Mouse (Mus musculus) stomach, postnatal 0 days (tissue): Measurements from ENCODE around the gene Adgrb3.

ENCODE experiments used
- CTCF ChIP-seq: IDR thresholded peaks from 2 replicates; pipeline ENCODE4 v1.5.1; 2016; ENCODE audit warnings: antibody characterized with exemption, low read depth, mild to moderate bottlenecking, moderate library complexity
- EP300 ChIP-seq: optimal IDR thresholded peaks from 2 replicates; pipeline ENCODE3; 2016; ENCODE audit warnings: antibody characterized with exemption

DNA sequence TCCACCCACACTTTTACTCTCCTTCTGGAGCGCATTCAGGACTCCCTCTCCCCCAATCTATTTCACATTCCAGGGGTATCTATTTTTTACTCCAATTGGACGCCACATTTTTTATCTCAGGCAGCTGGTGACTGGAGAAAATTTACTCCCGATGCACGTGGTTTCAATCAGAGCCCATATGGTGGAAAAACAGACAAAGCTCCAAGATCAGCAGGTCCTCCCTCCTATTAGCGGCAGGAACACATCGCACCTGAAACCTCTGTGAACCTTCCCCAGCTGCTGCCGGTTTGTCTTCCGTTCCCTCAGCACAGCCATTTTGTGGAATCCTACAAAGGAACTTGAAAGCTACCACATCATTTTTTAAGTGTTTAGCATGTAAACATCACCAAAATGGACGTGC, 640.2 kb downstream of the Adgrb3 start:
- TF ChIP-seq EP300, result no peak
- TF ChIP-seq CTCF, result no peak
